8 mouse cellular contexts compared by ENCODE assay signal in the genomic region with DNA sequence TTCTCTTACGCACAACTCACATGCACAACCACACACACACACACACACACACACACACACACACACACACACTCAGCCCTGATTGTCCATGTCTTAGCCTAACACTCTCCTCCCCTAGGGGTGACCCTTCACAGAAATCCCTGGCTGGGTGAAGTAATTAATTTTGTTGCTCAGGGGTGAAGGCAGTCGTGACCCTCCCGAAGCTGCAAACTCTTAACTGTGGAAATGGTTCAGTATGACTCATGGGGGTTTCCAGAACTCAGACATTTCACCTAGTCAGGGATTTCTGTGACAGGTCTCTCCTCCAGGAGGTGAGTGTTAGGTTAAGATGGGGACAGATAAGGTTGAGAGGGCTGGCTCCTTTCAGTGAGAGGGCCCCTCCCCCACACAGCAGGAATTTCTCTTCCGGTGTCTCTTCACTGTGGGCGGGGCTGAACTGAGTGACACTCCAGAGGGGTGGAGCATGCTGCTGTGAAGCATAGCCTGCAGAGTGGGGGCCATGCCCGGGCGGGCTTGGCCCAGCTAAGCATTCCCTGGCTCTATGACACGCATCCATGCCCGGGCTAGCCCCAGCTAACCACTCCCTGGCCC. TPM values are rescaled to one million over a fixed set of nuclear protein-coding genes. Genes with fewer than 3 reads are reported as not detected.
DNase-seq lines count a peak whose midpoint lies in the region; ATAC-seq and TF ChIP-seq lines count a peak whose summit lies in the region.

No protein-coding gene starts in this region.

- H3K9me3 ChIP-seq in intestine, postnatal 0 days (ENCODE audit: control insufficient read depth): no peaks in the 10 kb centered on the region
- H3K9me3 ChIP-seq in midbrain, embryonic 15.5 days: no peaks in the 10 kb centered on the region

- ATAC-seq in intestine, postnatal 0 days: peak; percentile 38; the same call in 1 of the 2 replicates
- peak; percentile 70 for ATAC-seq in midbrain, embryonic 15.5 days (replicated peaks)

- H3K36me3 ChIP-seq in intestine, postnatal 0 days (ENCODE audit: control insufficient read depth, insufficient read depth): no peaks in the 10 kb centered on the region
- no peaks in the 10 kb centered on the region for H3K36me3 ChIP-seq in midbrain, embryonic 15.5 days (replicated peaks)

- 24% methylated on average over 9 of the region's 9 CpGs for WGBS in intestine, postnatal 0 days
- WGBS in midbrain, embryonic 15.5 days: 43% methylated on average over 9 of the region's 9 CpGs

- H3K4me1 ChIP-seq in intestine, postnatal 0 days (replicated peaks; ENCODE audit: control insufficient read depth, insufficient read depth, low read length): no peaks in the 10 kb centered on the region
- no peaks in the 10 kb centered on the region for H3K4me1 ChIP-seq in midbrain, embryonic 15.5 days

- no peak overlapping the region for H3K9ac ChIP-seq in intestine, postnatal 0 days (ENCODE audit: low read depth, low read length)
- H3K9ac ChIP-seq in midbrain, embryonic 15.5 days: no peak overlapping the region

- no peak for DNase-seq in layer of hippocampus, adult 2 months (ENCODE audit: low spot score in 2 of 2)
- no peak for DNase-seq in layer of hippocampus, adult 9-10 months (ENCODE audit: low spot score)
- DNase-seq in embryo, embryonic 10 days (ENCODE audit: low spot score): peak; percentile 79
- no peak for DNase-seq in spleen, postnatal 10 days (ENCODE audit: low spot score in 2 of 2)
- DNase-seq in ovary, postnatal 10 days (ENCODE audit: low spot score): no peak
- DNase-seq in right cerebral cortex, adult 2 months (ENCODE audit: low spot score in 2 of 2): no peak

- peak overlapping the region; percentile 44 for H3K4me2 ChIP-seq in intestine, postnatal 0 days (replicated peaks; ENCODE audit: low read depth)
- H3K4me2 ChIP-seq in midbrain, embryonic 15.5 days: no peak overlapping the region

- H3K4me3 ChIP-seq in layer of hippocampus, adult 2 months: no peak overlapping the region
- no peak overlapping the region; the same call in 1 of the 2 replicates for H3K4me3 ChIP-seq in intestine, postnatal 0 days (ENCODE audit: low read depth, low read length)
- H3K4me3 ChIP-seq in midbrain, embryonic 15.5 days: no peak overlapping the region

- TF ChIP-seq CTCF in layer of hippocampus, adult 2 months (conservative IDR thresholded peaks at IDR 0.05): no peak
- no peak for TF ChIP-seq CTCF in intestine, postnatal 0 days (IDR thresholded peaks at IDR 0.05; ENCODE audit: low read depth)

- no peaks in the 10 kb centered on the region for H3K27me3 ChIP-seq in intestine, postnatal 0 days (replicated peaks; ENCODE audit: control insufficient read depth, insufficient read depth, low read length)
- H3K27me3 ChIP-seq in midbrain, embryonic 15.5 days (replicated peaks): no peaks in the 10 kb centered on the region

- peak overlapping the region; percentile 92; the same call in 1 of the 2 replicates for H3K27ac ChIP-seq in layer of hippocampus, adult 2 months
- H3K27ac ChIP-seq in intestine, postnatal 0 days (ENCODE audit: low read depth, low read length): no peak overlapping the region
- no peak overlapping the region for H3K27ac ChIP-seq in midbrain, embryonic 15.5 days

RNA-seq across cellular contexts. Expression of gene Mettl24, which starts 30.0 kb away (rescaled TPM):
- total RNA-seq in layer of hippocampus, adult 2 months (2021): 1 to 10 TPM; 2.0 to 2.8 TPM
- 1.7 and 1.9 TPM in 2 replicates for polyA plus RNA-seq in intestine, postnatal 0 days (2015; fragmentation: Nextera tagmentation; extraction: Ambion mirVana)
- polyA plus RNA-seq in midbrain, embryonic 15.5 days (2015; fragmentation: Nextera tagmentation; extraction: Ambion mirVana): 0.47 and 0.71 TPM in 2 replicates
